Mouse (Mus musculus) thymus, postnatal 14 days (tissue): ENCODE results near the gene Aldh1l1.

Source experiments
- DNase-seq: peaks from one replicate; pipeline ENCODE4 v3.0.0; 2021

The Aldh1l1 gene

DNA sequence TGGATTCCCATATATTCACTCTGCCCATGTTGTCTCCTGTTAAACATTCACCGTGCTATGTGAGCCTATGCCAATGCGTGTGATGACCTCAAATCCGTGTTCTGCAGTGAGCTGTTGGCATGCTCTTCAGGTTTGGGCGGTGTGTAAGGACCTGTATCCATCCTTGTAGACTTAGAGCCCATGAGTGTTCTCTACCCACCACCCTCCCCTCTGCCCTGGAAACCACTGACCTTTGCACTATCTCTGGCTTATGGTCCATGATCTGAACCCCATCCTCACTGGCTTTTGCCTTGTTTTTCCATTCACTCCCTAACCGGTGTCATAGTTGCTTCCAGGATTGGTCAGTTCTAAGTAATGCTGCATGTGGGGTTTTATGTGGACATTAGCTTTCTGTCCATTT lies 67.5 kb downstream of the Aldh1l1 start:
- DNase-seq: no peak

GRCm38 (mm10) chr6:90556534-90557058 lies 70.4 kb downstream of the Aldh1l1 start:
- DNase-seq: no peak

GRCm38 (mm10) chr6:90557077-90557476 lies 70.8 kb downstream of the Aldh1l1 start:
- DNase-seq: no peak

DNA sequence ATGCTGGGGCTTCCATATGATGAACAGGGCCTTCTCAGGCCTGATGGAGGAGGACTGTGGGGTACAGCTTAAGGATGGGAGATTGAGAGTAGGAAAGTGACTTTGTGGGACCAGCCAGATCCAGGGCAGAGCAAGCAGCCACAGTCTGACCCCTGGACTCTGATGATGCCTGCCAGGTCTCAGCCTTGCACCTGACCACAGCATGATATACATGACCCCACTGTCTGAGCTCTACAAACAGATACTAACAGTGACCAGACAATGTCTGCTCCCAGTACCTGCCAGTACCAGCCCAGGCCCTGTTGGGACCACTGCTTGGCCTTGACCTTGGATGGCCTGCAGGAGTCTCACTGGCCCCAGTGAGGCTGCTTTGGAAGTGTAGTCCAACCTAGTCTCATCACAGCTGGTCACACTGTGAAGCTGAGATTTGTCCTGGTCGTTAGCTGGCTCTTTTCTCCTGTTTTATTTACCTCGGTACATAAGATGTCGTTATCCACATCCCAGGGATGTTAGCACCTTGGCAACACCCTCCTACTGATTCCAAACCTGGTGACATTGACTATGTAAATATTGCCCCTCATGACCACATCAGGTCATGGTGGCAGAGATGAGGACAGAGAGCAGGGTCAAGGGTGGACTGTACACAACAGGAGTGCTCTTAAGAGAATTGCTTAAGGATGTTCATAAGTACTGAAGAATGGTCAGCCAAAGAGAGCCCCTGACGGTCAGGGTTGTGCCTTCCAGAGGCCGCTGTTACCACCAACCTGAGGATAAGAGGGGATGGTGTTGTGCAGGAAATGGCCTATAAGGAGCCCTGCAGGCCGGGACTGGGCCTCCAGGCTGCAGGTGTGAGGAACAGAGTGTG lies 71.8 kb downstream of the Aldh1l1 start:
- DNase-seq: no peak

DNA sequence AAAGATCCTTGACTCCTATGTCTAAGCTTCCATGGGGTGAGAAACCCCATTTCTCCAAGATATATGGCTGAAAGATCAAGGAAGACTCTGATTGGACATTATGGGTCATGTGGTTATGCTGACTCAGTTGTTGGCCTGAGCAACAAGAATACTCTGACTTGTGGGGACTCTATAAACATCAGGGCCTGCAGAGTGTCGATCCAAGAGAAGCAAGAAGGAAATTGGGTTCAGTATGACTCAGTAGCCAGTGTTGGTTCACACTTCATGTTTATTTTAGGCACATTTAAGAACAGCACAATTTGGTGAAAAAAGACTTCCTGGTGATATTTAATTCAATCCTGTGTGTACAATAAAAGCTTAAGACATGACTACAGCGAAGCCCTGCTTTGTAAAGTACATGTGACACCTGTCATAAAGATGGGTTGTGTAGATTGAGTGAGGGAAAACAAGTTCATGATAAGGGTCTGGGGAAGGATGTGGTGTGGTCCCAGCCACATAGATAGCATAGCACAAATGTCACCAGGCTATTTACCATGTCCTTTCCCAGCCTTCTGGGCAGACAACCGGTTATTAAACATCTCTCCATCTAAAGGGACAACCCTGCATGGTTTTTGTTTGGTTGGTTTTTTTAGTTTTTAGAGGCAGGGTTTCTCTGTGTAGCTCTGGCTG lies 74.3 kb downstream of the Aldh1l1 start:
- no peak for DNase-seq

- DNase-seq: no peak
Observed at GRCm38 (mm10) chr6:90561234-90561781, 75.1 kb downstream of the Aldh1l1 start.

DNA sequence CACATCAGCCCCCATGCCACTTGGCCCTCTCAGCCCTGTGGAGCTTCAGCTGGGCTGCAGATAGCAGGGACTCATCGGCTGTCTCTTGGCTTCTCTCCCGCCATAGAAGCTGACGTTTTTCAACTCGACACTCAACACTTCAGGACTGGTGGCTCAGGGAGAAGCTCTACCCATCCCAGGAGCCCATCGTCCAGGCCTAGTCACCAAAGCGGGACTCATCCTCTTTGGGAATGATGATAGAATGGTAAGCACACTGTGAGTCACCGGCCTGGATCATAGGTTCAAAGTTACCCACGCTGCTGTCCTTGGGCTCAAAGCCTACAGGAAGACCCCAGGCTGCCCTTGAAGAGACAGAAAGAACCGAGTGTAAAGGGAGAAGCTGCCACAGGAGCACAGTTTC lies 78.0 kb downstream of the Aldh1l1 start:
- DNase-seq: no peak

- DNase-seq: no peak
Observed at GRCm38 (mm10) chr6:90565357-90566215, 79.4 kb downstream of the Aldh1l1 start.

DNA sequence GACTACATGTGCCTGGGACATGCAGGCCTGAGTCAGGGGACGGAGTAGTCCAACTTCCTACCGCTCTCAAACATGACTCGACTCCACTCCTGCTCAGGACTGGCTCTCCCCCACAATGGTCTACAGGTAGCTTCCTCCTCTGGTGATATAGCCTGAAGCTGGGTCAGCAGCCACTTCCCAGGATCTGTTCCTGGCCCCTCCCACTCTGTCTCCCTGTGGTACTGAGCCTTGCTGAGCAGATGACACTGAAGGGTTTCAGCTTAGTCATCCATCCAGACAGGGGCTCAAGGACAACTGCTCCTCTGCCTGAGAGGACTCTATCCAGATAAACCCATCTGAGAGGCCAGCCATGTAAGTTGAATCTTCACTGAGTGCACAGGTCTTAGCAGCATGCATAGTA lies 81.3 kb downstream of the Aldh1l1 start:
- DNase-seq: no peak

DNA sequence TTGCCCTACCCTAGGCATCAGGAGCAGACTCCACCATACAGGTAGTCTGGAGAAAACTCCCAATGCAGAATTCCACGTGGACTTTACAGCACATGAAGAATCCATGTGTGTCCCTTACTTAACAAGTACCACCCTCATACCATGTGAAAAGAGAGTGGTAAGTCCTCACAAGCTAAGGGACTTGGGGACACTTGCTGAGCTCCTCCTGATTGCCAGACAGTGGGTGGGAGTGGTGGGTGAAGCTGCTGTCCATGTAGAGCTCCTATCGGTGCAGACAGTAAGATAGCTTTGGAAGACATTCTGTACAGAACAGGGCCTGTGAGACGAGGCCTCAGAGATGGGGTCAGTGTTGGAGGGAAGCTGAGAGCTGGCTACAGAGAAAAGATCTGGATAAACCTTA lies 81.7 kb downstream of the Aldh1l1 start:
- DNase-seq: no peak

GRCm38 (mm10) chr6:90568721-90569120 lies 82.5 kb downstream of the Aldh1l1 start:
- DNase-seq: no peak

GRCm38 (mm10) chr6:90569736-90570383 lies 83.6 kb downstream of the Aldh1l1 start:
- DNase-seq: no peak

DNA sequence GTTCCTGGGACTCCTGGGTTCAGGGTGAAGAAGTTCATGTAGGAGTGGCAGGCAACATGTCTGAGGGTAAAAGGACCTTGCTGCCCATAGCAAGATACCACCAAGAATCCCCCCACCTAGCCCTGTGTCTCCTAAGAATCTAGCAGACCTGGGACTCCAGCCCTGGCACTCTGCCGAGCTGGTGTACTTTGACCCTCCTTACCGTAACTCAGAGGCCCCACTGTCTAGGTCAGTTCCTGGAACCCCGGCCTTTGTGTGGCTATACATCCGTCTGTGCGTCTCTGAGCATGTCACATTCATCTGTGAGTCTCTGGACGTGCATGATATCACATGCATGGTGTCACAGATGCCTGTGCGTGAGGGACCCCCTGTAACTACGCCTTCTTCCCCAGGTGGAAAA lies 84.2 kb downstream of the Aldh1l1 start:
- no peak for DNase-seq

DNA sequence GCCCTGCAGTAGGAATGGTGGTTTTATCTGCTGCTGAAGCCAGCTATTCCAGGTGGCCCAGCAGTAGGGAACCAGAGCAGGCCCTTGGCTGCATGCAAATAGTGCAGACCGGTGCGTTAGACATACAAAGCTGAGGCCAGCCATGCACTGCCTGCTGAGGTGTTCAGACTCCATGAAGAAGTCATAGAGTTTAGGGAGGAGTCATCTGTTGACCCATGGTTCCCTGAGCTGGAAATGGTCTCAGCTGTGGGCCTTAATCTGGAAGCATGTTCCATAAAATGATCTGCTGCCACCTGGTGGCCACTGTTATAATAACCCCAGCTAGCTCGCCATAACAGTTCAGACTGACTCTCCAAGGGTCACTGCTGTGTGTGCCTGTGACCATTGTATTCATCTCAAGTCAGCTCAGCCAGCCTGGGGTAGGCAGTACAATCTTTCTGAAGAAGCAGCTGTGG lies 89.1 kb downstream of the Aldh1l1 start:
- peak; percentile 64 for DNase-seq

DNA sequence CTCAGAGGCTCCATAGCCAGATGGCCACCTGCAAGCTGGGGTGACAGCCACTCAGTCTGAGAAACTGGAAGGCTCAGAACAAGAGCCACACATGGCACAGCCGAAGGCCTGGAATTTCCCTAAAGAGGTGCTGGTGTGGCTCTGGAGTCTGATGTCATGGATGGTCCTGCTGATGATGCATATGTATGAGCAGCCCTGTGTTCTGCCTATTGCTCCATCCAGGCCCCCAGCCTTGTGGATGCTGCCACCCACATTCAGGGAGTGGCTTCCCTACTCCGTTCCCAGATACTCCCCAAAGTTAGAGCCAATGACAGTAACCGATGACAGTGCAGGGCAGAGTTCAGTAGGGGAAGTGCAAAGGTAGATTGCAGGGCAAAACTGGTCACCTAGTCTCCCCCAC lies 91.9 kb downstream of the Aldh1l1 start:
- no peak for DNase-seq

- DNase-seq: no peak
Observed at GRCm38 (mm10) chr6:90582331-90582730, 96.1 kb downstream of the Aldh1l1 start.

DNA sequence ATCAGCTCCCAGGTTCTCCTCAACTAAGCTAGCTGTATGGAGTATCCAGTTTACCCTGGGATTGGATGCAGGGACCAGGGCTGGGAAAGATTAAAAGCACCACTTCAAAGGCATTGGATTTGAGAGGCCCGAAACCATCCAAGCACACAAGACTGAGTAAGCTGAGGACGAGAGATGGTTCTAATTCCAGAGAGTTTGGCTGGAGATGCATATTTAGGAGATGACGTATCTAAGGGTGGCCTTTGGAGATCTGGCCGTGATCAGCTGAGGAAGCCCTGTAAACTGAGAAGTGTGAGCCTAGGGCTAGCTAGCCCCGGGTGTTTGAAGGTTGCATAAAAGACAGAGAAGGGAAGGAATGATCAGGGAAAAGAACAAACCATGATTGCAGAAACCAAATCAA lies 101.9 kb downstream of the Aldh1l1 start:
- DNase-seq: no peak

DNA sequence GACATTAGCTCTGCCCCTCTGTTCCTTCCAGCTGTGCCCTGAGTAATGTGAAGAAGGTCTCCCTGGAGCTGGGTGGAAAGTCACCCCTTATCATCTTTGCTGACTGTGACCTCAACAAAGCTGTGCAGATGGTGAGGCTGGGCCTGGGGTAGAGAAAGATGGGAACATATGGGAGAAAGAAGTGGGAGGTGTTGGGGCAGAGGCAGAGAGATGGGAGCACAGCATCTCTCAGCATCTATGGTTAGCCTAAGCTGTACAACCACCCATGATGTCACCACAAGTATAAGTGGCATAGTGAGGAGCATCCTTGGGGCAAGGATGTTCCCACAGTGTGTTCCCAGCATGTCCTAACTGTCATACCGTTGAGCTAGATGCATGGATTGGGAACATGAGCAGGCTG lies 104.5 kb downstream of the Aldh1l1 start:
- no peak for DNase-seq

- no peak for DNase-seq
Observed at GRCm38 (mm10) chr6:90594972-90595371, 108.7 kb downstream of the Aldh1l1 start.

DNA sequence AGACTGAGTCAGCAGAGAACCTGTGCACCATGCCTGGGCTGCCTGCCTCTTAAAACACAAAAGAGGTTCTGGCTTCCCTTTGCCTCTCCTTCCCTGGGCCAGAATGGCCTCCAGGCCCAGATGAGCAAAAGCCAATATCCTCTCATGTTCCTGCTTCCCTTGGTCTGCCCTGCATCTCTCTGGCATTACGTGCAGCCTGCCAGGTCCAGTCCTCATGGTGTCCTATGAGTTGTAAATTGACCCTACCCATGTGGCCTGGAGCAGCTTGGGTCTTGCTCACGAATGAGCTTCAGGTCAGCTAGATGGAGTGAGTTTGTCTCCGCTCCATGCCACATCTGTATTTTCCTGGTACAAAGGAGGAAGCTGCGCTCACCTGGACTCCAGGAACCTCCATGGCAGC lies 110.8 kb downstream of the Aldh1l1 start:
- no peak for DNase-seq

GRCm38 (mm10) chr6:90597592-90597991 lies 111.4 kb downstream of the Aldh1l1 start:
- no peak for DNase-seq

- no peak for DNase-seq
Observed at GRCm38 (mm10) chr6:90598197-90598596, 112.0 kb downstream of the Aldh1l1 start.
